ENCODE assay signal across 8 mouse cellular contexts in the genomic region with DNA sequence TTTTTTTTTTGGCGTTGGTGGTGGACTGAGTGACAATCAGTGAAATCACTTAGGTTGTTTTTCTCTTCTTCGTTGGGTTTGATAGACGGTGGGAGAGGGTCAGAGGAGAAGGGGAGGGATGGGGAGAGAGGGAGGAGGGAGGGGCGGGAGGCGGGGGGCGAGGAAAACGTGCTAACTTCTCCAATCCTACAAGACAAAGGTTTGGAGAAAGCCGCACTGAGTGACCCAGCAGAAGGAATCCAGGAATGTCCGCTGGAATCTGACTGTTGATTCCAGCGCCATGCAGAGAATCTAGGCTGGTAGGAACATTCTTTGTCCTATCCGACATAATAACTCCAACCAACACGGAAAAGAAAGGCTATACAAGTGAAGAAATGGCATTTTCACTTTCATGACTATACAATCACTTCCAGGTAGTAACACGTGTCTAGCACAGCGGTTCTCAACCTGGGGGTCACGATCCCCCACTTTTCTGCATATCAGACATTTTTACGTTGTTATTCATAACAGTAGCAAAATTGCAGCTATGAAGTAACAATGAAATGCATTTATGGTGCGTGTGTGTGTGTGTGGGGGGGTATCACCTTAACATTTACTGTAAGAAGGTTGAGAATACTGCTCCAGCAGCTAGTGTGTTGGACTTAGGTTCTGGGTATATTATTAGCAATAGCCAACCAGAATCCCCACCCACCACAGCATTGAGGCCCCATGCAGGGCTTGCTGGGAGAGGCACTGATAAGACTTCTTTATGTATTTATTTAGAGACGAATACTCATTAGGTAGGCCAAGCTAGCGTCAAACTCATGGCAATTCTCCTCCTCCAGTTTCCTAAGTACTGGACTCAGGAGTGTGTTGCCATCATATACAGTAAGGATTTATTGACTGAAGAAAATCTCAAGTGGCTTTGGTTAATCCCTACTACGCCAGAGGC.
DNase-seq lines count a peak whose midpoint lies in the region; ATAC-seq and TF ChIP-seq lines count a peak whose summit lies in the region.

No protein-coding gene starts in this region.

- peak; percentile 23; the same call in 1 of the 2 replicates for ATAC-seq in lung, embryonic 15.5 days (ENCODE audit: borderline replicate concordance, extremely low read depth, low FRiP score, low TSS enrichment)
- ATAC-seq in forebrain, embryonic 11.5 days (replicated peaks; ENCODE audit: low FRiP score), result peak; percentile 16
- ATAC-seq in stomach, embryonic 15.5 days (ENCODE audit: insufficient read depth, low FRiP score, low read depth), result peak; percentile 54; the same call in 1 of the 2 replicates
- no peak for ATAC-seq in monocyte, adult 5-6 weeks (replicated peaks; ENCODE audit: insufficient number of reproducible peaks, low FRiP score, low TSS enrichment, poor library complexity, severe bottlenecking)

- DNase-seq in lung, adult 18-20 months, result no peak
- DNase-seq in forebrain, embryonic 11.5 days (ENCODE audit: low spot score), result peak; percentile 71
- DNase-seq in liver, adult 2 months (ENCODE audit: extremely low read depth, low read depth, low spot score), result no peak
- DNase-seq in urinary bladder, adult 2 months (ENCODE audit: low spot score), result no peak
- DNase-seq in adrenal gland, postnatal 14 days, result no peak

- H3K4me3 ChIP-seq in lung, embryonic 15.5 days, result peak overlapping the region; percentile 41
- peak overlapping the region; percentile 33 for H3K4me3 ChIP-seq in forebrain, embryonic 11.5 days (ENCODE audit: low read depth, low read length)
- peak overlapping the region; percentile 30; the same call in 1 of the 2 replicates for H3K4me3 ChIP-seq in liver, adult 2 months (ENCODE audit: insufficient read depth, low read depth, low read length)
- peak overlapping the region; percentile 40 for H3K4me3 ChIP-seq in stomach, embryonic 15.5 days (replicated peaks)

- H3K4me1 ChIP-seq in lung, embryonic 15.5 days, result peaks cover 31% of the 10 kb centered on the region
- H3K4me1 ChIP-seq in forebrain, embryonic 11.5 days (replicated peaks; ENCODE audit: control insufficient read depth, insufficient read depth, low read length), result peaks cover 2% of the 10 kb centered on the region; the same call in 1 of the 2 replicates
- H3K4me1 ChIP-seq in liver, adult 2 months (ENCODE audit: control insufficient read depth, insufficient read depth, low read length), result no peaks in the 10 kb centered on the region
- peaks cover 20% of the 10 kb centered on the region for H3K4me1 ChIP-seq in stomach, embryonic 15.5 days

- no peaks in the 10 kb centered on the region for H3K9me3 ChIP-seq in lung, embryonic 15.5 days
- no peaks in the 10 kb centered on the region for H3K9me3 ChIP-seq in forebrain, embryonic 11.5 days (ENCODE audit: control insufficient read depth, low read length)
- no peaks in the 10 kb centered on the region for H3K9me3 ChIP-seq in stomach, embryonic 15.5 days

- no peaks in the 10 kb centered on the region for H3K79me2 ChIP-seq in liver, adult 2 months (ENCODE audit: control insufficient read depth, insufficient read depth, low read length)

- H3K9ac ChIP-seq in lung, embryonic 15.5 days, result peak overlapping the region; percentile 59
- peak overlapping the region; percentile 60 for H3K9ac ChIP-seq in forebrain, embryonic 11.5 days (ENCODE audit: low read length)
- peak overlapping the region; percentile 16; the same call in 1 of the 2 replicates for H3K9ac ChIP-seq in liver, adult 2 months (ENCODE audit: low read depth, low read length)
- peak overlapping the region; percentile 19; the same call in 1 of the 2 replicates for H3K9ac ChIP-seq in stomach, embryonic 15.5 days

- no peak for TF ChIP-seq POLR2A in liver, adult 2 months (IDR thresholded peaks at IDR 0.05; ENCODE audit: extremely low read depth, insufficient read depth, low read length)

- peak overlapping the region; percentile 80 for H3K4me2 ChIP-seq in lung, embryonic 15.5 days
- H3K4me2 ChIP-seq in forebrain, embryonic 11.5 days (ENCODE audit: low read depth, low read length, severe bottlenecking), result peak overlapping the region; percentile 72
- H3K4me2 ChIP-seq in stomach, embryonic 15.5 days, result peak overlapping the region; percentile 65

- 16% methylated on average over 14 of the region's 20 CpGs for WGBS in lung, embryonic 15.5 days
- 27% methylated on average over 19 of the region's 20 CpGs for WGBS in forebrain, embryonic 11.5 days
- 27% methylated on average over 20 of the region's 20 CpGs for WGBS in liver, adult 2 months
- whole genome bisulfite sequencing in stomach, embryonic 15.5 days, result 17% methylated on average over 19 of the region's 20 CpGs

- no peak for TF ChIP-seq CTCF in liver, adult 2 months (IDR thresholded peaks at IDR 0.05; ENCODE audit: low read depth, low read length)

- H3K36me3 ChIP-seq in lung, embryonic 15.5 days, result no peaks in the 10 kb centered on the region
- no peaks in the 10 kb centered on the region for H3K36me3 ChIP-seq in forebrain, embryonic 11.5 days (ENCODE audit: control insufficient read depth, insufficient read depth, low read length)
- H3K36me3 ChIP-seq in liver, adult 2 months (ENCODE audit: control insufficient read depth, insufficient read depth, low read length), result no peaks in the 10 kb centered on the region
- no peaks in the 10 kb centered on the region for H3K36me3 ChIP-seq in stomach, embryonic 15.5 days

- peak overlapping the region; percentile 71 for H3K27ac ChIP-seq in lung, embryonic 15.5 days
- H3K27ac ChIP-seq in forebrain, embryonic 11.5 days (ENCODE audit: low read depth, low read length), result peak overlapping the region; percentile 48; the same call in 1 of the 2 replicates
- H3K27ac ChIP-seq in liver, adult 2 months (replicated peaks; ENCODE audit: insufficient read depth, low read depth, low read length), result no peak overlapping the region
- peak overlapping the region; percentile 79 for H3K27ac ChIP-seq in stomach, embryonic 15.5 days

- H3K27me3 ChIP-seq in lung, embryonic 15.5 days, result no peaks in the 10 kb centered on the region
- H3K27me3 ChIP-seq in forebrain, embryonic 11.5 days (ENCODE audit: control insufficient read depth, insufficient read depth, low read length), result no peaks in the 10 kb centered on the region; the same call in 1 of the 2 replicates
- no peaks in the 10 kb centered on the region for H3K27me3 ChIP-seq in liver, adult 2 months (ENCODE audit: control insufficient read depth, insufficient read depth, low read length)
- no peaks in the 10 kb centered on the region for H3K27me3 ChIP-seq in stomach, embryonic 15.5 days (replicated peaks)
